Mouse (Mus musculus): ENCODE results near the gene Vwde. TPM values are rescaled to one million over a fixed set of nuclear protein-coding genes. Genes with fewer than 3 reads are reported as not detected.

Gene Vwde
- under 1 TPM; 0.11 to 0.17 TPM for total RNA-seq (2021)
- long read RNA-seq, experiment 1, partial matches to known transcripts = 1 of 1 reads
- long read RNA-seq, experiment 1, other reads (novel, unspliced or antisense) = 0 of 1 reads
- long read RNA-seq, experiment 2 = 0 reads

DNA sequence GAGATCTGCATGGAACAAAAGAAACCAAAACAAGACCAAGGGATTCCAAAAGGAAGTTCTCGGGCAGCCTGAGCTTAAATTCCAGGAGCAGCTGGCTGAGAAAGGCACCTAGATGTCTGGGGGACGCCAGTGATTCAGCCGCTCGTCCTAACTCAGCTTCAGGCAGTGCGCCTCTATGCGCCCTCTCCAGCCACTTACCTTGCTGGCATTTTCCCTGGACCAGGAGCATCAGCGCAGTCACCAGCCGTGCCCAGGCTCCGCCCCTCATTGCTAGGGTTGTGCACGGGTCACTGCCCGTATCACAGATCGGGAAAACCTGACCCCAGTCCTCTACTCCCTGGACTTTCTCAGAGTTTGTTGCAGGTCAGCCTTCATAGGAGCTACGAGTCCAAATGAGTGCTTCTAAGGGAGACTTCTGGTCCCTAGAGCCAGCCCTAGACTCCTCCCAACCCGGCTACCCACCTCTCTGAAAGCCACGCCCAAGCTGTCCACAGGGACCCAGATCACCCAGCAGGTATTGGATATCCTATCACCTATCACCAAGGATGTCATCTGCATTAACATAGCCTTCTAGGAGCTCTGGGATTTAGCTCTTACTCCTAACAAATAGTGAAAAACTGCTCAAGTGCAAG, at the start of gene Vwde:
Gene Vwde, minus strand, starts transcription at position 370 of the 632 bp plus-strand sequence.
- no peak for DNase-seq (ENCODE audit: low spot score in 2 of 2)

DNA sequence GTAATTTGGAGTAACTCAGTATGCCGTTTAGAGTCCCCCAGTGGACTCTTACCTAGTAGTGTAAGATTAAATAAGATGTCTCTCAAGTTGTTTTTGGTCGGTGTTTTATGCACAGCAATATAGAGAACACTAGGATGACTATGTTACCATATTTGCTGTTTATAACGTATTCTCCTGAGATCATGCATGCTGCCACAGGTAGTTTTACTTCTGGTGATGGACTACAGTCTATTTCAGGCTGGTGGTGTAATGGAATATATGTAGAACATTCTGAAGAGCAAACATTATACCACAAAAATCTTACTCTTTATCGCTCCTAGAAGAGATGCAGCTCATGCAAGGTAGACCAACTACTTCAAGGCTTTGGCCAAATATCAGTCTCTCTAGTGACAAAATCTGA, 30.6 kb upstream of the Vwde start:
- DNase-seq (ENCODE audit: low spot score in 2 of 2) = no peak

DNA sequence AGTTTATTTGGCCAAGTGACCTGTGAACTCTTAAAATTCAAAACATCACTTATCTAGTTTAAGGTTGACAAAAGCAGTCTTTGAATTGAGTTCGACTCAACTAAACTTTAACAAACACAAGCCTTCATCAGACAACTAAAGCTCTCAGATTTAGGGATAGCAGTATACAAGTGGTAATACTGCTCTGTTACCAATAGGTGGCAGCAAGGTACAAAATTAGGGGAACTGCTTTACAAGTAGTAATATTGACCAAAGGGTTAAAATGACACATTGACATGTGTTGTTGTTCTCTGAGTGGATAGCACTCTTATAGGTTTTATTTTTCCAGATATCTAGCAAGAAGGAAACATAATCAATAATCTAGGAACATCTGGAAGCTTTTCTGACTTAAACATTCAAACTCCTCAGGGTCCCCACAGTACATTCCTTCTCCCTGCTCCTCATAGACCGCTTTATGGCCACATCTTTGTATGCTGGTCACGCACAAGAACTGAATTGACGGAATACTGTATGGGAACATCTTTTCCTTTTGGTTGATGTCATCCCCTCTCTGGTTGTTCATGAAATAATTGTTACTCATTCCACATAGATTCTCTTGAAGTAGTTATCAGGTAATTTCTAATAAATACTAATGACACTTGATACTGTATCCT, 23.7 kb upstream of the Vwde start:
- no peak for DNase-seq (ENCODE audit: low spot score in 2 of 2)

DNA sequence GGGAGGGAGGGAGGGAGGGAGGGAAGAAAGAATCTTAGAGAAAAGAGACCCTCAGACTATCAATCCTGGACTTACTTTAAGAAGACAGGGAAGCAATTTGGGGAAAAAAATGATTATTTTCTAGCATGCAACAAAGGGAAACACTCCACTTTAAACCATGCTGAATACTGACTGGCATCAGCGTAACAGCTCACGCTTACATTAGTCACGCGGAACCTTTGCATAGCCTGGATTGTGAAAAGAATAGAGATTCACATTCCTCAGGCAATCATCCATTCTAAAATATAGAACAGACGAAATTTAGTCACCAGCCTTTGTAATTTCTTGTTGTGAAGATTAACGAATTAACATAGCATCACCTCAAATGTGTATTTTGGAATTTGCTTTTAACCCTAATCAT, 18.6 kb downstream of the Vwde start:
- no peak for DNase-seq (ENCODE audit: low spot score in 2 of 2)

DNA sequence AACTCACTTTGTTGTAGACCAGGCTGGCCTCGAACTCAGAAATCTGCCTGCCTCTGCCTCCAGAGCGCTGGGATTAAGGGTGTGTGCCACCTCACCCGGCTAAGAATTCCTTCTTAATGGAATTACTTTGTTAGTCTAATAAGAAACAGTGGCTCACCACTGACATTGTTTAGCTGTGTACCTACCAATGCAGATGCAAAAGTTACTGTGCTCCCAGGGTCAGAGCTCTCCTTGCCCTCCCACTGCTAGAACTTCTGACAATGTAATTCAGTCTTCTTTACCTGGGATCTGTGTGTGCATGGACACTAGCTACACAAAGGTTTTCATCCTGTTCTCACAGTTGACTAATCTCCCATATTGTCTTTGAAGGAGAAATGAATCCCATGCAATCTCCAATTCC, 27.3 kb downstream of the Vwde start:
- DNase-seq (ENCODE audit: low spot score in 2 of 2) = no peak

DNA sequence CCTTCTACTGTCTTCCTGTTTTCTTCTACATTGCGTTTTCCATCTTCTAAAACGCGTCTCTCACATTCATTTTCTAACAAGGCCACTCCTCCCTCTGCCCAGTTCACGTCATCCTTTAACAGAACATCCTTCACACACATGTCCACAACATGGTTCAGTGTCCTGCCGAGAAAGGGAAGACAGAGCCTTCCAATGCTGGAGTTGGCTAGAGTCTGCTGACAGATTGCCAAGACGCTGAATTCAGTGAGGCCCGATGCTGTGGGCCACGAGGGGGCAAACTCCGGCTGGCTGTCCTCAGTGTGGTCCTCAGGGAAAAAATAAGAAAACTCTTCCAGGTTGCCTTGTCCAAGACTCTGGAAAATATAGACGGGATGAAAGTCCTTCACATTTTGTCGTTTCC, 37.9 kb downstream of the Vwde start:
- DNase-seq (ENCODE audit: low spot score in 2 of 2) = no peak

DNA sequence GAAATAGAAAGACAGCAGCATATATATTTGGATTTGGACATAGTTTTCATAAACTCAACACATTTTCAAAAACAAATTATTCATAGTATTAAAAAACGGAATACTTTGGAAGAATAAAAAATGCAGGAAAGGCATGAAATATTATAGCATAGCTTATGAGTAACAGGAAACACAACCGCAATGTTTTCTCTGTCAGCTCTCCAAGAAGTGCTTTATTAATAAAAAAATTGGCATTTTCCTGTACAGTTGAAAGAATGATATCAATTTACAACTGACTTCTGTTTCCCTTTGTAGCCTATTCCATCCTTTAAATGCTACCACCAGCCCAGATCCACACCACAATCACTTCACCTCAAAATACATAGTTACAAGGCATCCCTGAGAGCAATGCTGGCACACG, 44.7 kb downstream of the Vwde start:
- DNase-seq (ENCODE audit: low spot score in 2 of 2) = no peak

DNA sequence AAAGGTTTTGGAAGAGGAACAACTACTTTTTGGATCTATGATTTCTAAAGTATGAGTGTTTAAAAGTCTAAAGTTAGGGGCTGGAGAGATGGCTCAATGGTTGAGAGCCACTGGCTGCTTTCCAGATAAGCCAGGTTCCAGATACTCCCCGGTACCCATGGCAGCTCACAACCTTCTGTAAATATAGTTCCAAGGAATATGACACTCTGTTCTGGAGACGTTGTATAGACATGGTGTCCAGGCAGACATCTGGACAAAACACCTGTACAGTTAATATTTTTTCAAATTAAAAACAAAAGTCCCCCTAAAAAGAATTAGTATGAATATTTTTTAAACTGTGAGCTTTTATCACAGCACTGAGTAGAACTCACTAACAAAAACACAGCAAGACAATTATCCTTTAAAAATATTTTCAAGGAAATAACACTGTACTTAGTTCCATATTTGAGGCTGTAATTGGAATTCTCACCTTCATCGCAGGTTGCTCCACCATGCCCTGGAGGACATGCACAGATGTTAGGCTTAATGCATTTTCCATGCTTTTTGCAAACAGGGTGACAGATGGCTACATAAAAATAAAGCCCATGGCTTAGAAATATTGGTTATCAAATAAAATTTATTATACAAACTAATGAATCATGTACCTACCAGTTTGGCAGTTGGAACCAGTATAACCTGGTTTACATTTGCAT, 55.2 kb downstream of the Vwde start:
- no peak for DNase-seq (ENCODE audit: low spot score in 2 of 2)

DNA sequence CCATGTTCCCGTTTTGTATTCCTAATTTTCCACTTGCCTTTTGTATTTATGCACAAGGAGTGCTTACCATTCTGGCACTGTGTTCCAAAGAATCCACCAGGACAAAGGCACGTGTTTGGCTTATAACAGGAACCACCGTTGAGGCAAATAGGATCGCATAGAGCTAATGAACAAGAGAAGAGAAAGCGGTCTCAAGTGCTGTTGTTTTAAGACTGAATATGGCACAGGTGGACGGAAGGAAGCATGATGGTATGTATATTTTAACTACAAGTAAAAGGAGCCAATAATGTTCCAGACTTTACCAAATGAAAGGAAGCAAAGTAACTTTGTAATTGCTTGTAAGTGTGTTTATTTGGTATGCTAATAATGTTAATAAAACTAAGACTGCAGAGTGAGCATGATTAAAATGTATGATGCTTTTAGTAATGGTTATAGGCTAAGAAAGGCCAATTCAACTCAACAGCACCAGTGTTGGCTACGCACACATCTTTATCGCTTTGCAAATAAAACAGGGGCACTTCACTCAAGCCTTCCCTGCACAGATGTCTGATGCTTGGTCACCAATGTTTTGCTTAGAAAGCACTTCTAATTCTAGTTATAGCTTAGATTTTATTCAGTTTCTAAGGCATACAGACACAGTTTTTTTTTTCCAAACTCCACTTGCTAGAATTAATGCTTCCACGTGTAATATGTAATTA, 58.4 kb downstream of the Vwde start:
- no peak for DNase-seq (ENCODE audit: low spot score in 2 of 2)

DNA sequence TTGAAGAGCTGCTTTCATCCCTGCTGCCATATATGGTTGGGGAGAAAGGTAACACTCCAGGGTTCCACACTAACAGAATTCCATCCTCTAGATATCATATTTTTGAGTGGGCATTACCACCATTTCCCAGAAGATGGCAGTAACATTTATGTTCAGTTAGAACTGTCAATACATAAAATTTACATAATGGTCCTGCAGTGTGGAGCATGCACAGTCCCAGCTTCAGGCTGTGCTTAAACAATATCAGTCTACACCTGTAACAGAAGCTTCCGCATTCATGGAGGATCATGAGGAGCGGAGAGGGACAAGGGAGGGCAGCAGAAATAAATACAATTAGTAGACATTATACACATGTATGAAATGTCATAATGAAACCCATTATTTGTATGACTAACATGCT, 65.3 kb downstream of the Vwde start:
- no peak for DNase-seq (ENCODE audit: low spot score in 2 of 2)

DNA sequence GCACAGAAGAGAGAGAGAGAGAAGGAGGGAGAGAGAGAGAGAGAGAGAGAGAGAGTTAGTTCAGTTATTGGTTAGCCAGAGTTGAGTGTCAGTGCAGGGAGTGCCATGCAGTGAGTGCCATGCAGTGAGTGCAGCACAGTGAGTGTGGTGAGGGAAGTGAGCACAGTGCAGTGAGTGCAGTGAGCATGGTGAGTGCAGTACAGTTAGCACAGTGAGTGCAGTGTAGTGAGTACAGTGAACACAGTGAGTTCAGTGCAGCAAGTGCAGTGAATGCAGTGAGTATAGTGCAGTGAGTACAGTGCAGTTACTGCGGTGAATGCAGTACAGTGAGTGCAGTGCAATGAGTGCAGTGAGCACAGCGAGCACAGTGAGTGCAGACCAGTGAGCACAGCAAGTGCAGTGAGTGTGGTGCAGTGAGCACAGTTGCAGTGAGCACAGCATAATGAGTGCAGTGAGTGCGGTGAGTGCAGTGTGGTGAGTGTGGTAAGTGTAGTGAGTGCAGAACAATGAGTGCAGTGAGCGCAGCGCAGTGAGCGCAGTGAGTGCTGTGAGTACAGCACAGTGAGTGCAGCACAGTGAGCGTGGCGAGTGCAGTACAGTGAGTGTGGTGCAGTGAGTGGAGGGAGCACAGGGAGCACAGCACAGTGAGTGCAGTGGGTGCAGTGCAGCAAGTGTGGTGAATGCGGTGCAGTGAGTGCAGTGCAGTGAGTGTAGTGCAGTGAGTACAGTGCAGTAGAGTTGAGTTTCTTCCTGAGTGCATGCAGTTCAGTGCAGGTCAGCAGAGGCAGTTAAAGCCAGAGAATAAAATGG, 70.7 kb downstream of the Vwde start:
- DNase-seq (ENCODE audit: low spot score in 2 of 2) = no peak

DNA sequence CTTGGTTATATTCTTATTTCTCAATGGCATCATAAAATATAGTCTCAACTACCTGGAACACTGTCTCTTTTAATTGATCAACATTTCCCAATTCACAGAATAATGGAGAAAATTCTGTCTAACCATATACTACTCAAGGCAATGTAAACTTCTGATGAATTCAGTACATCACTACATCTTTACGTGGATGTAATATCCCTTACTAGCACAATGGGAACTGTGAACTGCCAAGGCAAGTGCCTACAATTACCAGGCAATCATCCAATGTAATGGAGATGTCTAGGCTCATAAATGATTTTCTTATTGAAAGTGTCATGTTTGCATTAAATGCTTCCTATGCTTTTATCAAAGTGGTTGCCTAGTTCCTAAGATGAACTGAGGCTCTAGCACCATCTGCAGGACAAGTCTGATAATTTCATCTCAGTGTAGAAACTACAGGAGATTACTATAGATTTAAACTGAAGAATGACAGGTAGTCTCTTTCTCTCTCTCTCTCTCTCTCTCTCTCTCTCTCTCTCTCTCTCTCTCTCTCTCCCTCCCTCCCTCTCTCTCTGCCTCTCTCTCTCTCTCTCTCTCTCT, 72.6 kb downstream of the Vwde start:
- DNase-seq (ENCODE audit: low spot score in 2 of 2) = no peak

DNA sequence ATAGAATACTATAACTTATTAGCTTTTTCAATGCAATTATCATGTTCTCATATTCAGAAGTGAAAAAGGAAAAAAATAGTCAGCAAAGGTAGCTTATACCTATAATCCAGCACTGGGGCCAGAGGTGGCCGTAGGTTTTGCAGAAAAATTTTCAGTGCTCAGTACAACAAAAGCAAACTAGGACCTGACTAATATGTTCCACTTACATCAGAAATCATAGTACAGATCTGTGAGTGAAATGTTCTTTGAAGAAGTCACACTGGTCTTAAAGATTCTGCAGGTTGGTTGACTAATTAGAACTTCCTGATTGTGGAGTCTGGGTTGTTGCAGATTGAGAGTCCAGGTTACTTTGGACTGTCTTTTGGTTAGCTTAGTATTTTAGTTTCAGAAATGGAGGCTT, 87.5 kb downstream of the Vwde start:
- DNase-seq (ENCODE audit: low spot score in 2 of 2) = no peak

DNA sequence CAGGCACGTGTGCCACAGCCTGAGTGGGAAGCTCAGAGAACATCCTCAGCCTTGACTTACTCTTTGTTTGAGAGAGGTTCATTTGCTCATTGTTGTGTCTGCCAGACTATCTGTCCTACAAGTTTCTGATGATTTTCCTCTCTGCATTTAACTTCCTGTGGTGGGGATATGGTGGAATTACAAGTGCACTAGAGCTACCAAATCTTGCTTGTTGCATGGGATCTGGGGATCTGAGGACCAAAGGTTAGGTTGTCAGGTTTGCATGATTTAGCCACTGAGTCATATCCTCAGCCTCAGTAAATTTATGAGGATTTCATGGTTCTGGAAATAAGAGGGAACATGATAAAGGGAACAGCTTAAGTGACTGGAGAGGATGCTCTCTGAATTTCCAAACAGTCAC, 116.1 kb downstream of the Vwde start:
- no peak for DNase-seq (ENCODE audit: low spot score in 2 of 2)

Other genes starting within 250 kb of the Vwde start
- 100 to 1,000 TPM; 109 to 113 TPM for gene Tmem106b, start 155.2 kb downstream of the Vwde start, total RNA-seq (2021)

Data from adrenal gland, postnatal 4 days (tissue).